8 mouse cellular contexts compared by ENCODE assay signal in genomic region chr13:28600792-28601191, GRCm38 (mm10).
DNase-seq lines count a peak whose midpoint lies in the region; ATAC-seq and TF ChIP-seq lines count a peak whose summit lies in the region.

No protein-coding gene starts in this region.

- H3K4me1 ChIP-seq in CH12.LX (ENCODE audit: control insufficient read depth in 1 of 2, insufficient read depth in 2 of 2) = peaks cover 2 to 14% of the 10 kb centered on the region in 2 experiments; a peak in 3 of 4 replicates
- 0 out of 2 replicates have a peak, but pooled peaks cover 3% of the 10 kb centered on the region for H3K4me1 ChIP-seq in kidney, postnatal 0 days (replicated peaks; ENCODE audit: insufficient read depth, low read length)
- peaks cover 3% of the 10 kb centered on the region; the same call in 1 of the 2 replicates for H3K4me1 ChIP-seq in neural tube, embryonic 15.5 days

- no peaks in the 10 kb centered on the region for H3K27me3 ChIP-seq in CH12.LX (replicated peaks)
- no peaks in the 10 kb centered on the region for H3K27me3 ChIP-seq in kidney, postnatal 0 days (ENCODE audit: insufficient read depth, low read length)
- H3K27me3 ChIP-seq in neural tube, embryonic 15.5 days (replicated peaks) = no peaks in the 10 kb centered on the region

- ATAC-seq in kidney, postnatal 0 days (replicated peaks; ENCODE audit: low FRiP score, low read depth) = no peak
- peak; percentile 81 for ATAC-seq in megakaryocyte-erythroid progenitor cell, adult 5-6 weeks (replicated peaks; ENCODE audit: low FRiP score, low TSS enrichment, poor library complexity, severe bottlenecking)
- ATAC-seq in neural tube, embryonic 15.5 days (ENCODE audit: low FRiP score) = no peak

- DNase-seq in adrenal gland, adult 2 months = peak; percentile 38
- no peak for DNase-seq in adrenal gland, postnatal 25 days
- DNase-seq in CH12.LX (ENCODE audit: extremely low read depth) = peak; percentile 41
- peak; percentile 30 for DNase-seq in kidney, postnatal 0 days (ENCODE audit: low spot score)
- no peak for DNase-seq in layer of hippocampus, adult 11-12 months (ENCODE audit: low spot score)
- no peak for DNase-seq in testis, postnatal 10 days (ENCODE audit: low spot score)

- in situ Hi-C loops in CH12.LX (cut with MboI; ENCODE audit: low pct_ligation_motif_present, low pct_unique_long_range_greater_than_20kb, low sequenced_read_pairs) = no loop called here

- no peak for TF ChIP-seq CTCF in CH12.LX (conservative IDR thresholded peaks at IDR 0.05 in 1 of 2, IDR thresholded peaks at IDR 0.05 in 1 of 2; ENCODE audit: low read depth in 2 of 2, low read length in 2 of 2)
- TF ChIP-seq CTCF in kidney, postnatal 0 days (IDR thresholded peaks at IDR 0.05; ENCODE audit: low read depth) = no peak

- H3K9me3 ChIP-seq in CH12.LX (replicated peaks; ENCODE audit: low read length) = no peaks in the 10 kb centered on the region
- H3K9me3 ChIP-seq in kidney, postnatal 0 days (replicated peaks; ENCODE audit: low read length) = no peaks in the 10 kb centered on the region
- H3K9me3 ChIP-seq in neural tube, embryonic 15.5 days (replicated peaks) = no peaks in the 10 kb centered on the region

- dilution Hi-C loops in CH12.LX (cut with MboI; ENCODE audit: extremely low pct_ligation_motif_present, extremely low pct_unique_long_range_greater_than_20kb, low sequenced_read_pairs) = no loop called here

- no peak overlapping the region for H3K4me3 ChIP-seq in CH12.LX (replicated peaks in 1 of 3; ENCODE audit: low read depth in 2 of 3, low read length in 2 of 3, poor library complexity in 1 of 3)
- H3K4me3 ChIP-seq in kidney, postnatal 0 days (replicated peaks; ENCODE audit: low read depth, low read length) = no peak overlapping the region
- no peak overlapping the region for H3K4me3 ChIP-seq in neural tube, embryonic 15.5 days (replicated peaks)

- TF ChIP-seq RAD21 in CH12.LX (IDR thresholded peaks at IDR 0.05; ENCODE audit: low read depth, low read length) = no peak

- peak overlapping the region; percentile 81 for H3K4me2 ChIP-seq in CH12.LX (ENCODE audit: insufficient read depth, low read depth, poor library complexity, severe bottlenecking)
- H3K4me2 ChIP-seq in kidney, postnatal 0 days (ENCODE audit: low read length) = no peak overlapping the region
- H3K4me2 ChIP-seq in neural tube, embryonic 15.5 days = no peak overlapping the region

- WGBS in kidney, postnatal 0 days = 46% methylated on average over 5 of the region's 5 CpGs
- 81% methylated on average over 5 of the region's 5 CpGs for WGBS in neural tube, embryonic 15.5 days

- H3K79me2 ChIP-seq in CH12.LX (replicated peaks; ENCODE audit: control insufficient read depth, extremely low read depth, insufficient read depth, poor library complexity, severe bottlenecking) = no peaks in the 10 kb centered on the region

- TF ChIP-seq POLR2A in CH12.LX (IDR thresholded peaks at IDR 0.05; ENCODE audit: low read depth, low read length) = no peak

- H3K9ac ChIP-seq in CH12.LX (ENCODE audit: insufficient read depth, low read depth) = no peak overlapping the region
- H3K9ac ChIP-seq in kidney, postnatal 0 days (ENCODE audit: low read depth, low read length) = no peak overlapping the region
- no peak overlapping the region for H3K9ac ChIP-seq in neural tube, embryonic 15.5 days (replicated peaks)

- H3K36me3 ChIP-seq in CH12.LX (replicated peaks in 1 of 2; ENCODE audit: control insufficient read depth in 1 of 2, insufficient read depth in 1 of 2, low read length in 1 of 2) = no peaks in the 10 kb centered on the region
- no peaks in the 10 kb centered on the region for H3K36me3 ChIP-seq in kidney, postnatal 0 days (ENCODE audit: insufficient read depth, low read length)
- no peaks in the 10 kb centered on the region for H3K36me3 ChIP-seq in neural tube, embryonic 15.5 days

- no peak overlapping the region for H3K27ac ChIP-seq in CH12.LX (ENCODE audit: insufficient read depth, low read depth)
- no peak overlapping the region for H3K27ac ChIP-seq in kidney, postnatal 0 days
- no peak overlapping the region for H3K27ac ChIP-seq in neural tube, embryonic 15.5 days (replicated peaks)

- TF ChIP-seq EP300 in CH12.LX (IDR thresholded peaks at IDR 0.05; ENCODE audit: low read length) = peak; percentile 65

TF ChIP-seq in CH12.LX, 34 proteins besides CTCF, POLR2A, EP300 and RAD21:
- TF ChIP-seq E2F4 (IDR thresholded peaks at IDR 0.05; ENCODE audit: insufficient replicate concordance, low read depth, low read length) (no peak), IRF4 (IDR thresholded peaks at IDR 0.05; ENCODE audit: low read depth, low read length) (peak; percentile 70; the same call in 1 of the 2 replicates), MYC (IDR thresholded peaks at IDR 0.05; ENCODE audit: low read depth, low read length) (0 out of 2 replicates have a peak, but pooled peaks have one; percentile 14), BHLHE40 (IDR thresholded peaks at IDR 0.05; ENCODE audit: low read depth, low read length) (peak; percentile 31; the same call in 1 of the 2 replicates), ZNF384 (IDR thresholded peaks at IDR 0.05; ENCODE audit: low read depth, low read length) (no peak), USF1 (IDR thresholded peaks at IDR 0.05; ENCODE audit: low read depth, low read length) (no peak)

Comparison
In these comparisons a context has a peak if more than half of its experiments do, and no peak if none do; other contexts are left out.
1. DNase-seq: peak in adrenal gland, adult 2 months (single experiment), CH12.LX (single experiment) and kidney, postnatal 0 days (single experiment); none in adrenal gland, postnatal 25 days (single experiment), layer of hippocampus, adult 11-12 months (single experiment) and testis, postnatal 10 days (single experiment).